Mouse (Mus musculus): ENCODE measurements around the gene Lgr5. TPM values are rescaled to one million over a fixed set of nuclear protein-coding genes. Genes with fewer than 3 reads are reported as not detected.

Gene Lgr5
- total RNA-seq (2017) = 0.05 and 0.78 TPM in 2 replicates

- peak; percentile 45 for ATAC-seq (replicated peaks; ENCODE audit: low read depth, poor library complexity, severe bottlenecking)
Measured at GRCm38 (mm10) chr10:115587301-115587969, at the start of gene Lgr5. Gene Lgr5 (minus strand): TSS chr10:115587780.

- ATAC-seq (replicated peaks; ENCODE audit: low read depth, poor library complexity, severe bottlenecking) = no peak
Measured at GRCm38 (mm10) chr10:115626678-115627077, 39.1 kb upstream of the Lgr5 start.

- ATAC-seq (replicated peaks; ENCODE audit: low read depth, poor library complexity, severe bottlenecking) = no peak
Measured at GRCm38 (mm10) chr10:115624957-115625356, 37.4 kb upstream of the Lgr5 start.

- peak; percentile 97 for ATAC-seq (replicated peaks; ENCODE audit: low read depth, poor library complexity, severe bottlenecking)
Measured at GRCm38 (mm10) chr10:115623956-115624671, 36.5 kb upstream of the Lgr5 start.

GRCm38 (mm10) chr10:115623481-115623880 is 35.9 kb upstream of the Lgr5 start:
- no peak for ATAC-seq (replicated peaks; ENCODE audit: low read depth, poor library complexity, severe bottlenecking)

- ATAC-seq (replicated peaks; ENCODE audit: low read depth, poor library complexity, severe bottlenecking) = peak; percentile 52
Measured at GRCm38 (mm10) chr10:115618288-115618856, 30.8 kb upstream of the Lgr5 start.

- ATAC-seq (replicated peaks; ENCODE audit: low read depth, poor library complexity, severe bottlenecking) = peak; percentile 96
Measured at GRCm38 (mm10) chr10:115617456-115618287, 30.1 kb upstream of the Lgr5 start.

GRCm38 (mm10) chr10:115595748-115596147 is 8.2 kb upstream of the Lgr5 start:
- peak; percentile 32; the same call in 1 of the 2 replicates for ATAC-seq (replicated peaks; ENCODE audit: low read depth, poor library complexity, severe bottlenecking)

GRCm38 (mm10) chr10:115593651-115594050 is 6.1 kb upstream of the Lgr5 start:
- no peak for ATAC-seq (replicated peaks; ENCODE audit: low read depth, poor library complexity, severe bottlenecking)

- ATAC-seq (replicated peaks; ENCODE audit: low read depth, poor library complexity, severe bottlenecking) = no peak
Measured at GRCm38 (mm10) chr10:115593221-115593620, 5.6 kb upstream of the Lgr5 start.

- no peak for ATAC-seq (replicated peaks; ENCODE audit: low read depth, poor library complexity, severe bottlenecking)
Measured at GRCm38 (mm10) chr10:115587979-115588378, 399 bp upstream of the Lgr5 start.

GRCm38 (mm10) chr10:115586246-115587231 is 1.0 kb downstream of the Lgr5 start:
- peak; percentile 66 for ATAC-seq (replicated peaks; ENCODE audit: low read depth, poor library complexity, severe bottlenecking)

GRCm38 (mm10) chr10:115585491-115586245 is 1.9 kb downstream of the Lgr5 start:
- ATAC-seq (replicated peaks; ENCODE audit: low read depth, poor library complexity, severe bottlenecking) = no peak

GRCm38 (mm10) chr10:115584656-115585055 is 2.9 kb downstream of the Lgr5 start:
- ATAC-seq (replicated peaks; ENCODE audit: low read depth, poor library complexity, severe bottlenecking) = no peak

- no peak for ATAC-seq (replicated peaks; ENCODE audit: low read depth, poor library complexity, severe bottlenecking)
Measured at GRCm38 (mm10) chr10:115583071-115583470, 4.5 kb downstream of the Lgr5 start.

- ATAC-seq (replicated peaks; ENCODE audit: low read depth, poor library complexity, severe bottlenecking) = no peak
Measured at GRCm38 (mm10) chr10:115581971-115582370, 5.6 kb downstream of the Lgr5 start.

- no peak for ATAC-seq (replicated peaks; ENCODE audit: low read depth, poor library complexity, severe bottlenecking)
Measured at GRCm38 (mm10) chr10:115579494-115579893, 8.1 kb downstream of the Lgr5 start.

- ATAC-seq (replicated peaks; ENCODE audit: low read depth, poor library complexity, severe bottlenecking) = no peak
Measured at GRCm38 (mm10) chr10:115579076-115579475, 8.5 kb downstream of the Lgr5 start.
